Mouse (Mus musculus) intestine, postnatal 0 days (tissue): Measurements from ENCODE around the gene Itga1. TPM values are rescaled to one million over a fixed set of nuclear protein-coding genes. Genes with fewer than 3 reads are reported as not detected.

Experiments
- ATAC-seq: fragments of 200-750 bp; cut with Nextera tagmentation; 2 replicates; pipeline ENCODE4 v1.8.0; 2017; ENCODE audit warnings: mild to moderate bottlenecking, moderate TSS enrichment, moderate library complexity
- H3K27ac ChIP-seq: fragments of 300-500 bp; sonication (generic); 2 replicates; pipeline ENCODE4 v1.5.1; 2014; ENCODE audit warnings: mild to moderate bottlenecking, low read depth, low read length, moderate library complexity
- H3K27me3 ChIP-seq: fragments of 300-500 bp; sonication (generic); replicated peaks from 2 replicates; pipeline ENCODE4 v1.6.1; 2014; ENCODE audit warnings: low read length, mixed read lengths; ENCODE audit not compliant: control insufficient read depth, insufficient read depth
- H3K36me3 ChIP-seq: fragments of 300-500 bp; sonication (generic); 2 replicates; pipeline ENCODE4 v1.6.1; 2014; ENCODE audit warnings: mild to moderate bottlenecking, moderate library complexity; ENCODE audit not compliant: control insufficient read depth, insufficient read depth
- H3K4me1 ChIP-seq: fragments of 300-500 bp; sonication (generic); replicated peaks from 2 replicates; pipeline ENCODE4 v1.6.1; 2014; ENCODE audit warnings: antibody characterized with exemption, low read length, mixed read lengths; ENCODE audit not compliant: control insufficient read depth, insufficient read depth
- H3K4me2 ChIP-seq: fragments of 300-500 bp; sonication (generic); replicated peaks from 2 replicates; pipeline ENCODE4 v1.6.1; 2014; ENCODE audit warnings: low read depth, mild to moderate bottlenecking, moderate library complexity
- H3K4me3 ChIP-seq: fragments of 300-500 bp; sonication (generic); 2 replicates; pipeline ENCODE4 v1.5.1; 2014; ENCODE audit warnings: low read depth, low read length
- H3K9ac ChIP-seq: fragments of 300-500 bp; sonication (generic); 2 replicates; pipeline ENCODE4 v1.6.1; 2014; ENCODE audit warnings: mild to moderate bottlenecking, low read depth, low read length
- H3K9me3 ChIP-seq: fragments of 300-500 bp; sonication (generic); 2 replicates; pipeline ENCODE4 v1.6.1; 2016; ENCODE audit warnings: mixed run types; ENCODE audit not compliant: control insufficient read depth
- CTCF ChIP-seq: sonication (generic); IDR thresholded peaks from 2 replicates; pipeline ENCODE4 v1.5.1; 2016; ENCODE audit warnings: low read depth, mild to moderate bottlenecking, control low read depth, antibody characterized with exemption, moderate library complexity
- WGBS: fragments of 180-500 bp; shearing (Covaris S2); extraction: QIAGEN DNeasy Blood & Tissue Kit; methylation state at CpG from one replicate; pipeline ENCODE4 v1.1.7; 2014; 5-methylcytosine and 5-hydroxymethylcytosine counted together
- polyA plus RNA-seq: library from polyadenylated mRNA; unstranded; fragments of >200 nt; fragmentation: Nextera tagmentation; extraction: Ambion mirVana; gene quantifications from 2 replicates; pipeline ENCODE4 v1.2.1, GENCODE M21; 2015

Itga1 gene
- polyA plus RNA-seq, 1 experiment from 2014 or later = 12.8 TPM

GRCm38 (mm10) chr13:115106183-115106582 lies 4.4 kb upstream of the Itga1 start:
- 78% methylated on average over 10 of the region's 10 CpGs for WGBS
- Histone ChIP-seq H3K27me3 (no peaks in the 10 kb centered on the region), H3K4me3 (no peak overlapping the region), H3K9me3 (no peaks in the 10 kb centered on the region), H3K4me2 (no peak overlapping the region), H3K4me1 (peaks cover 2% of the 10 kb centered on the region; the same call in 1 of the 2 replicates), H3K27ac (no peak overlapping the region), H3K9ac (no peak overlapping the region), H3K36me3 (no peaks in the 10 kb centered on the region)
- TF ChIP-seq CTCF = no peak
- ATAC-seq = no peak

- TF ChIP-seq CTCF = no peak
- Histone ChIP-seq H3K27me3 (no peaks in the 10 kb centered on the region), H3K4me2 (no peak overlapping the region), H3K27ac (no peak overlapping the region), H3K36me3 (no peaks in the 10 kb centered on the region), H3K9ac (no peak overlapping the region), H3K4me1 (peaks cover 5% of the 10 kb centered on the region; the same call in 1 of the 2 replicates), H3K4me3 (no peak overlapping the region), H3K9me3 (no peaks in the 10 kb centered on the region)
- WGBS = 97% methylated on average over 2 of the region's 2 CpGs
- no peak for ATAC-seq
Observed at GRCm38 (mm10) chr13:115102754-115103153, 990 bp upstream of the Itga1 start.

GRCm38 (mm10) chr13:115100381-115101177 lies 1.2 kb downstream of the Itga1 start:
- TF ChIP-seq CTCF = no peak
- Histone ChIP-seq H3K9me3 (no peaks in the 10 kb centered on the region), H3K36me3 (no peaks in the 10 kb centered on the region), H3K27me3 (no peaks in the 10 kb centered on the region), H3K4me2 (peak overlapping the region; percentile 92), H3K9ac (0 out of 2 replicates have a peak overlapping the region, but pooled peaks have one; percentile 53), H3K27ac (peak overlapping the region; percentile 84), H3K4me3 (peak overlapping the region; percentile 68), H3K4me1 (peaks cover 5% of the 10 kb centered on the region)
- 49% methylated on average over 11 of the region's 11 CpGs for WGBS
- no peak for ATAC-seq

GRCm38 (mm10) chr13:115099381-115099780 lies 2.4 kb downstream of the Itga1 start:
- H3K4me1 ChIP-seq = peaks cover 5% of the 10 kb centered on the region
- no peak overlapping the region for H3K9ac ChIP-seq
- no peak overlapping the region for H3K4me3 ChIP-seq
- no peak for ATAC-seq
- no peaks in the 10 kb centered on the region for H3K27me3 ChIP-seq
- WGBS = 83% methylated on average over 9 of the region's 9 CpGs
- H3K27ac ChIP-seq = no peak overlapping the region
- H3K36me3 ChIP-seq = no peaks in the 10 kb centered on the region
- no peak for TF ChIP-seq CTCF
- H3K9me3 ChIP-seq = no peaks in the 10 kb centered on the region
- H3K4me2 ChIP-seq = peak overlapping the region; percentile 92; the same call in 1 of the 2 replicates

- no peak overlapping the region for H3K4me2 ChIP-seq
- no peak for TF ChIP-seq CTCF
- ATAC-seq = no peak
Observed at GRCm38 (mm10) chr13:115098227-115098626, 3.5 kb downstream of the Itga1 start.

GRCm38 (mm10) chr13:115096965-115097364 lies 4.8 kb downstream of the Itga1 start:
- Histone ChIP-seq H3K36me3 (no peaks in the 10 kb centered on the region), H3K27ac (no peak overlapping the region), H3K27me3 (no peaks in the 10 kb centered on the region), H3K9ac (no peak overlapping the region), H3K9me3 (no peaks in the 10 kb centered on the region), H3K4me1 (peaks cover 5% of the 10 kb centered on the region), H3K4me3 (no peak overlapping the region), H3K4me2 (no peak overlapping the region)
- TF ChIP-seq CTCF = no peak
- ATAC-seq = no peak
- 66% methylated on average over 5 of the region's 5 CpGs for WGBS

More at GRCm38 (mm10) chr13:115098227-115098626, 3.5 kb downstream of the Itga1 start:
- Histone ChIP-seq H3K27ac (no peak overlapping the region), H3K36me3 (no peaks in the 10 kb centered on the region), H3K27me3 (no peaks in the 10 kb centered on the region), H3K9me3 (no peaks in the 10 kb centered on the region), H3K9ac (no peak overlapping the region), H3K4me1 (peaks cover 5% of the 10 kb centered on the region), H3K4me3 (no peak overlapping the region)
- WGBS = 83% methylated on average over 3 of the region's 3 CpGs
